Mouse (Mus musculus) spleen, postnatal 10 days (tissue): ENCODE data around the gene Ercc1.

ENCODE experiments used
- DNase-seq, 2 experiments: peaks; one replicate each; pipeline ENCODE4 v3.0.0; 2021 to 2022; ENCODE audit warnings: low spot score in 2 of 2

The Ercc1 gene

GRCm38 (mm10) chr7:19309278-19309883 lies 35.2 kb upstream of the Ercc1 start:
- DNase-seq = peak in 1 of 2 experiments; percentile 33

- peak; percentile 80 to 94 for DNase-seq
These were observed 34.5 kb upstream of the Ercc1 start, which contains the start of gene Fosb for GRCm38 (mm10) chr7:19309884-19310641. Gene Fosb, minus strand, starts transcription at chr7:19310051.

GRCm38 (mm10) chr7:19311991-19312390 lies 32.6 kb upstream of the Ercc1 start:
- no peak for DNase-seq

GRCm38 (mm10) chr7:19314033-19314432 lies 30.5 kb upstream of the Ercc1 start:
- no peak for DNase-seq

GRCm38 (mm10) chr7:19316451-19317161 lies 28.0 kb upstream of the Ercc1 start:
- peak in 1 of 2 experiments; percentile 36 for DNase-seq

GRCm38 (mm10) chr7:19318201-19318600 lies 26.4 kb upstream of the Ercc1 start:
- DNase-seq = no peak

- DNase-seq = no peak
These were observed 25.9 kb upstream of the Ercc1 start for GRCm38 (mm10) chr7:19318676-19319075.

- DNase-seq = no peak
These were observed 25.1 kb upstream of the Ercc1 start for GRCm38 (mm10) chr7:19319458-19319857.

GRCm38 (mm10) chr7:19319906-19320305 lies 24.7 kb upstream of the Ercc1 start:
- peak; percentile 63 to 91 for DNase-seq

- no peak for DNase-seq
These were observed 23.9 kb upstream of the Ercc1 start for GRCm38 (mm10) chr7:19320637-19321036.

- peak in 1 of 2 experiments; percentile 48 for DNase-seq
These were observed 23.1 kb upstream of the Ercc1 start for GRCm38 (mm10) chr7:19321464-19321863.

GRCm38 (mm10) chr7:19322489-19322888 lies 22.1 kb upstream of the Ercc1 start:
- DNase-seq = no peak

- DNase-seq = no peak
These were observed 20.4 kb upstream of the Ercc1 start for GRCm38 (mm10) chr7:19324221-19324620.

- DNase-seq = no peak
These were observed 19.0 kb upstream of the Ercc1 start for GRCm38 (mm10) chr7:19325262-19326199.

- DNase-seq = peak in 1 of 2 experiments; percentile 78
These were observed 18.2 kb upstream of the Ercc1 start for GRCm38 (mm10) chr7:19326359-19326758.

GRCm38 (mm10) chr7:19327128-19327527 lies 17.4 kb upstream of the Ercc1 start:
- DNase-seq = peak in 1 of 2 experiments; percentile 66

- no peak for DNase-seq
These were observed 16.8 kb upstream of the Ercc1 start for GRCm38 (mm10) chr7:19327782-19328181.

- no peak for DNase-seq
These were observed 16.2 kb upstream of the Ercc1 start for GRCm38 (mm10) chr7:19328425-19328824.

GRCm38 (mm10) chr7:19331910-19332309 lies 12.7 kb upstream of the Ercc1 start:
- no peak for DNase-seq

GRCm38 (mm10) chr7:19332709-19333352 lies 11.7 kb upstream of the Ercc1 start:
- DNase-seq = peak; percentile 43 to 76

- DNase-seq = peak in 1 of 2 experiments; percentile 48
These were observed 9.0 kb upstream of the Ercc1 start for GRCm38 (mm10) chr7:19335583-19335982.
